Comparison of ENCODE assay signal across 8 mouse cellular contexts in the genomic region with DNA sequence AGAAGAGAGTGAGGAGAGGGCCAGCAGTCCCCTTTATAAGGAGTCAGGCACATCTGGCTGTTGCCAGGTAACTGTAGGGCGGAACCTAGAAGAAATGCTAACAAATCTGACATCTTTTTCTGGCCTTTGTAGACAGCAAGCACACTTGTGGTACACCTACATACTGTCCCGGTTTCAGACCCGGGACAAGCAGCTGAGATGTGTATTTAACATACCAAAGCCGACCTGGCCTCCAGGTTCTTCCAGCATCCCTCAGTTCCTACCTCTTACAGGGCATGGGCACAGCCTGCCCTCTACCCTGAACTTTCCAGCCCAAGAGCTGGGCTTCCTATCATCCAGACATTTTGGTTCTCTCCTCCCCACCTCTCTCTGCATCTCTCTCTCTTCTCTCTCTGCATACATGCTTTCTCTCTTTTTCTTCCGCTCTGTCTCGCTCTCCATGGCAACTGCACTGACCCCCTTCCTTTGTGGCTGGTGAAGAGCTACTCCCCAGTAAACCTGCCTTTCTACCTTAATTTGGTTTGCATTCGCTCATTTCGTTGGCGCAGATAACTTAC. TPM values are rescaled to one million over a fixed set of nuclear protein-coding genes. Genes with fewer than 3 reads are reported as not detected.
DNase-seq lines count a peak whose midpoint lies in the region; ATAC-seq lines count a peak whose summit lies in the region.

No protein-coding gene starts in this region.

- peak; percentile 29 to 35; a peak in 2 of 4 replicates for ATAC-seq in hematopoietic stem cell, adult 5-6 weeks (replicated peaks in 1 of 2; ENCODE audit: insufficient read depth in 1 of 2, low FRiP score in 2 of 2, low TSS enrichment in 1 of 2, low read depth in 1 of 2, poor library complexity in 2 of 2, severe bottlenecking in 2 of 2)

- intact Hi-C loops in left cerebral cortex, postnatal 25 days (cut with DNase I): no loop called here

- DNase-seq in retina, postnatal 1 day: peak; percentile 83
- no peak for DNase-seq in retina, embryonic 14.5 days (ENCODE audit: low spot score)
- peak; percentile 64 for DNase-seq in mesoderm, embryonic 11.5 days (ENCODE audit: low read depth, low spot score)
- DNase-seq in left cerebral cortex, adult 11 months (ENCODE audit: low spot score): no peak
- DNase-seq in layer of hippocampus, postnatal 36 days: no peak
- no peak for DNase-seq in adrenal gland, postnatal 25 days
- DNase-seq in left cerebral cortex, postnatal 25 days (ENCODE audit: low spot score in 2 of 2): no peak

RNA-seq across cellular contexts. Expression of gene Npl, which starts 18.1 kb away (rescaled TPM):
- total RNA-seq in hematopoietic stem cell, adult 5-6 weeks (2017): 17.2 and 26.1 TPM in 2 replicates
- 1 to 10 TPM; 3.5 TPM for total RNA-seq in layer of hippocampus, postnatal 36 days (2021)
- 11.3 and 12.7 TPM in 2 replicates for total RNA-seq in adrenal gland, postnatal 25 days (2021)
- 1 to 10 TPM; 5.0 to 5.9 TPM for total RNA-seq in left cerebral cortex, postnatal 25 days (2021)

RNA-seq across cellular contexts. Expression of gene Dhx9, which starts 44.3 kb away (rescaled TPM):
- 163 and 235 TPM in 2 replicates for total RNA-seq in hematopoietic stem cell, adult 5-6 weeks (2017)
- total RNA-seq in layer of hippocampus, postnatal 36 days (2021): 100 to 1,000 TPM; 119 to 124 TPM
- 116 and 128 TPM in 2 replicates for total RNA-seq in adrenal gland, postnatal 25 days (2021)
- total RNA-seq in left cerebral cortex, postnatal 25 days (2021): 100 to 1,000 TPM; 100 to 102 TPM

Comparison
In these comparisons a context has a peak if more than half of its experiments do, and no peak if none do; other contexts are left out.
1. DNase-seq: peak in retina, postnatal 1 day (single experiment) and mesoderm, embryonic 11.5 days (single experiment); none in retina, embryonic 14.5 days (single experiment), left cerebral cortex, adult 11 months (single experiment), layer of hippocampus, postnatal 36 days (0 of 2), adrenal gland, postnatal 25 days (single experiment) and left cerebral cortex, postnatal 25 days (0 of 2).